Mouse (Mus musculus) small intestine, adult 2 months (tissue): ENCODE results near the gene Ddx20. TPM values are rescaled to one million over a fixed set of nuclear protein-coding genes. Genes with fewer than 3 reads are reported as not detected.

ENCODE experiments used
- H3K27ac ChIP-seq: fragments of 200-500 bp; 2 replicates; pipeline ENCODE4 v1.5.1; 2012; ENCODE audit warnings: low read depth, low read length, control low read depth, inconsistent platforms; ENCODE audit not compliant: insufficient read depth
- H3K27me3 ChIP-seq: fragments of 200-500 bp; 2 replicates; pipeline ENCODE4 v1.6.1; 2012; ENCODE audit warnings: mild to moderate bottlenecking, moderate library complexity, low read length, inconsistent platforms; ENCODE audit not compliant: control insufficient read depth, insufficient read depth
- H3K36me3 ChIP-seq: fragments of 200-500 bp; 2 replicates; pipeline ENCODE4 v1.6.1; 2012; ENCODE audit warnings: mild to moderate bottlenecking, low read length, control low read depth, inconsistent platforms; ENCODE audit not compliant: control insufficient read depth, insufficient read depth
- H3K4me1 ChIP-seq: fragments of 200-500 bp; 2 replicates; pipeline ENCODE4 v1.6.1; 2012; ENCODE audit warnings: low read length, inconsistent platforms, mixed read lengths; ENCODE audit not compliant: control insufficient read depth, insufficient read depth, insufficient read length
- H3K4me3 ChIP-seq: fragments of 200-500 bp; 2 replicates; pipeline ENCODE4 v1.5.1; 2012; ENCODE audit warnings: low read depth, mild to moderate bottlenecking, control low read depth, inconsistent platforms, low read length, moderate library complexity
- CTCF ChIP-seq: fragments of 200-500 bp; IDR thresholded peaks from 2 replicates; pipeline ENCODE4 v1.5.1; 2012; ENCODE audit warnings: low read depth, mild to moderate bottlenecking, control low read depth, inconsistent platforms, low read length, moderate library complexity, mixed read lengths; ENCODE audit not compliant: insufficient replicate concordance, insufficient read length; ENCODE audit errors: extremely low read depth
- POLR2A ChIP-seq: fragments of 200-500 bp; IDR thresholded peaks from 2 replicates; pipeline ENCODE4 v1.6.1; 2012; ENCODE audit warnings: low read depth, mild to moderate bottlenecking, control low read depth, inconsistent platforms, low read length, moderate library complexity
- WGBS: fragments of 180-500 bp; shearing (Covaris S2); methylation state at CpG from one replicate; pipeline ENCODE4 v1.1.7; 2018; 5-methylcytosine and 5-hydroxymethylcytosine counted together
- polyA plus RNA-seq: library from polyadenylated mRNA; depleted of rRNA; stranded (reverse); fragments of >200 nt; gene quantifications from 2 replicates; pipeline ENCODE4 v1.2.3, GENCODE M21; 2012; rRNA removed

Gene Ddx20
- 13.4 and 15.8 TPM in 2 replicates for polyA plus RNA-seq

- H3K4me1 ChIP-seq, result no peaks in the 10 kb centered on the region; the same call in 1 of the 2 replicates
- H3K36me3 ChIP-seq, result peaks cover 6% of the 10 kb centered on the region; the same call in 1 of the 2 replicates
- TF ChIP-seq CTCF, result peak; percentile 90
- TF ChIP-seq POLR2A, result peak; percentile 27
- no peaks in the 10 kb centered on the region for H3K27me3 ChIP-seq
- under 1% methylated on average over 71 of the region's 72 CpGs for WGBS
- peak within 1 kb of the TSS; percentile 87 for H3K4me3 ChIP-seq
- peak within 1 kb of the TSS; percentile 50 for H3K27ac ChIP-seq
These were observed at the start of gene Ddx20 for GRCm38 (mm10) chr3:105687324-105688060. TSS of gene Ddx20 (minus strand) at chr3:105687574.

- 94% methylated on average over 7 of the region's 7 CpGs for WGBS
- H3K27ac ChIP-seq, result no peak overlapping the region
- TF ChIP-seq POLR2A, result no peak
- TF ChIP-seq CTCF, result no peak
These were observed 49.7 kb upstream of the Ddx20 start for GRCm38 (mm10) chr3:105737070-105737469.

GRCm38 (mm10) chr3:105736148-105736547, 48.8 kb upstream of the Ddx20 start:
- H3K4me3 ChIP-seq, result no peak overlapping the region
- H3K27ac ChIP-seq, result no peak overlapping the region
- H3K27me3 ChIP-seq, result no peaks in the 10 kb centered on the region
- peaks cover 40% of the 10 kb centered on the region for H3K36me3 ChIP-seq
- no peaks in the 10 kb centered on the region for H3K4me1 ChIP-seq
- TF ChIP-seq CTCF (no peak), POLR2A (no peak)
- WGBS, result 79% methylated on average over 1 of the region's 1 CpGs

More at GRCm38 (mm10) chr3:105737070-105737469, 49.7 kb upstream of the Ddx20 start:
- Histone ChIP-seq H3K27me3 (no peaks in the 10 kb centered on the region), H3K4me3 (no peak overlapping the region), H3K36me3 (peaks cover 39% of the 10 kb centered on the region), H3K4me1 (no peaks in the 10 kb centered on the region)

- no peak for TF ChIP-seq POLR2A
- no peak for TF ChIP-seq CTCF
- H3K27ac ChIP-seq, result no peak overlapping the region
- H3K4me1 ChIP-seq, result no peaks in the 10 kb centered on the region
- H3K36me3 ChIP-seq, result peaks cover 45% of the 10 kb centered on the region
- H3K4me3 ChIP-seq, result no peak overlapping the region
- no peaks in the 10 kb centered on the region for H3K27me3 ChIP-seq
These were observed 47.9 kb upstream of the Ddx20 start for GRCm38 (mm10) chr3:105735285-105735684.

- no peak overlapping the region for H3K27ac ChIP-seq
- no peaks in the 10 kb centered on the region for H3K27me3 ChIP-seq
- no peak for TF ChIP-seq POLR2A
- TF ChIP-seq CTCF, result no peak
- peaks cover 40% of the 10 kb centered on the region for H3K36me3 ChIP-seq
- H3K4me3 ChIP-seq, result no peak overlapping the region
- H3K4me1 ChIP-seq, result no peaks in the 10 kb centered on the region
- WGBS, result 79% methylated on average over 4 of the region's 4 CpGs
These were observed 46.2 kb upstream of the Ddx20 start for GRCm38 (mm10) chr3:105733538-105733937.

- H3K4me3 ChIP-seq, result no peak overlapping the region
- TF ChIP-seq CTCF, result no peak
- TF ChIP-seq POLR2A, result no peak
- no peaks in the 10 kb centered on the region for H3K27me3 ChIP-seq
- peaks cover 34% of the 10 kb centered on the region for H3K36me3 ChIP-seq
- 89% methylated on average over 4 of the region's 4 CpGs for WGBS
- H3K4me1 ChIP-seq, result no peaks in the 10 kb centered on the region
- H3K27ac ChIP-seq, result no peak overlapping the region
These were observed 45.0 kb upstream of the Ddx20 start for GRCm38 (mm10) chr3:105732360-105732759.

GRCm38 (mm10) chr3:105726037-105726436, 38.7 kb upstream of the Ddx20 start:
- Histone ChIP-seq H3K27me3 (no peaks in the 10 kb centered on the region), H3K4me3 (no peak overlapping the region), H3K4me1 (no peaks in the 10 kb centered on the region), H3K36me3 (peaks cover 7% of the 10 kb centered on the region), H3K27ac (no peak overlapping the region)
- TF ChIP-seq POLR2A (no peak), CTCF (peak; percentile 23; the same call in 1 of the 2 replicates)
- WGBS, result 2% methylated on average over 1 of the region's 1 CpGs

GRCm38 (mm10) chr3:105722510-105722909, 35.1 kb upstream of the Ddx20 start:
- no peak for TF ChIP-seq POLR2A
- H3K27ac ChIP-seq, result no peak overlapping the region
- WGBS, result 91% methylated on average over 3 of the region's 3 CpGs
- H3K4me3 ChIP-seq, result no peak overlapping the region
- H3K4me1 ChIP-seq, result no peaks in the 10 kb centered on the region
- H3K36me3 ChIP-seq, result peaks cover under 1% of the 10 kb centered on the region
- H3K27me3 ChIP-seq, result no peaks in the 10 kb centered on the region
